Mouse (Mus musculus) right cerebral cortex, postnatal 10 days (tissue): ENCODE measurements around the gene Dync1i2.
A peak's percentile ranks its signal among the peaks of the same experiment; 100 is the strongest.

Source experiments
- DNase-seq, 2 experiments: peaks; one replicate each; pipeline ENCODE4 v3.0.0; 2021; ENCODE audit warnings: low spot score in 2 of 2

The Dync1i2 gene

DNA sequence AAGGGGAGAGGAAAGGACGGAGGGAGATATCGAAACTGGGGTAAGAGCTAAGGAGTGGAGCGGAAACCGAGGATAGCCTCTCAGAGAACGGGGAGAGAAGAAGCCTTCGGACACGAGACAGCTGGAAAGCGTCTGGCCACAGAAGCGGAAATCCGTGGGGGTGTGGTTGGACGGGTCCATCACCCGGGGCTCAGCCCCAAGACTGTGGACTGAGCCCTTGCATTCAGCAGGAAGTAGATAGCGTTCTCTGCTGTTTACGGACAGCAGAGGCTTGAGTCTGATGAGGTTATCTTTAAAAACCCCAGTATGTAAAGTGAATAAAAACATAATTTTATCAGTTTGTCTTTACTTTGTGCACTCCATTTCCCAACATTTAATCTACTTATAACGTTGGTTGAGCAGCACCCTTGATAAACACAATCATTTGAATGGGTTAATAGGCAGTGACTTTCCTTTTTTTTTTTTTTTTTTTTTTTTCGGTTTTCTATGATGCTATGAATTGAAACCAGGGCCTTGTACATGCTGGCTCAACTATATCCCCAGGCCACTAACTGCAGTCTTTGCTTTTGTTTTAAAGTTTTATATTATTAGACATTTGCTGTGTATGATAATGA lies 7.6 kb upstream of the Dync1i2 start:
- no peak for DNase-seq

DNA sequence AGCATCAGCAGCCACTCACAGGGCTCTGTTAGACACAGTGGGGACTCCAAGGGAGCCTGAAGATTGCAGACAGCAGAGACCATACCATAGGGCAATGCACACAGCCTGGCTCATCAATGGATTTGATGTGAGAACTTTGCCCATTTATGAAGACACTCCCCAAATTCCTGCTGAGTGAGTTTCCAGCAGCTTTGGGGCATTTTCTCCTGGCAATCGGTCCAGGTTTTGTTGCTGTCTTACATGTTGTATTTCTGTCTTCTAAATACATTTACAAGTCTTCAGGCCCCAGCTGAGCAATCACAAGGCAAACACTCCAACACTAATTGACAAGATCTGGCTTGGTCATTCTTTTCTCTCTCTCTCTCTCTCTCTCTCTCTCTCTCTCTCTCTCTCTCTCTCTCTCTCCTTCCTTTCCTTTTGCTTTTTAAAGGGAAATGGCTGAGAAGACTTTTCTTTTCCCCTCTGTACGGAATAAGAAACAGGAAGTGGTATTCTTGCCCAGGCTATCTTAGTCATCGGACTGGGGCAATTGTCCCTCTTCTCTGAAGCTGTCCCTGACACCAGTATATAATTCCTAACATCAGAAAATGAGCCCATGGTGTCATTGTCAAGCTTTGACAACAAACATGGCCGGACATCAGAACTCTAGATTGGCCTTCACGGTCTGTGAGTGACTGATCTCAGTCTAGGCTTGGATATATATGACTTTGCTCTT lies 2.3 kb upstream of the Dync1i2 start:
- DNase-seq: no peak

DNA sequence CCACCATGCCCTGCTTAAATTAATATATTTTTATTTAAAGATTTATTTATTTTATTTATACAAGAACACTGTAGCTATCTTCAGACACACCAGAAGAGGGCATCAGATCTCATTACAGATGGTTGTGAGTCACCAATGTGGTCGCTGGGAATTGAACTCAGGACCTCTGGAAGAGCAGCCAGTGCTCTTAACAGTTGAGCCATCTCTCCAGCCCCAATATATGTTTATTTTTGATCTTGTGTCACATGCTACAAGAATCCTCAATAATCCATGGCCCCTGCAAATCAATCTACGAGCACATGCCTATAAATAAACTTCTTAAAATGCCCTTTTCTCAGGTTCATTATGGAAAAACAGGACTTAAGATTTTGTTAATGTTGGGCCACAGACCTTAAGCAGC lies 410 bp upstream of the Dync1i2 start:
- no peak for DNase-seq

DNA sequence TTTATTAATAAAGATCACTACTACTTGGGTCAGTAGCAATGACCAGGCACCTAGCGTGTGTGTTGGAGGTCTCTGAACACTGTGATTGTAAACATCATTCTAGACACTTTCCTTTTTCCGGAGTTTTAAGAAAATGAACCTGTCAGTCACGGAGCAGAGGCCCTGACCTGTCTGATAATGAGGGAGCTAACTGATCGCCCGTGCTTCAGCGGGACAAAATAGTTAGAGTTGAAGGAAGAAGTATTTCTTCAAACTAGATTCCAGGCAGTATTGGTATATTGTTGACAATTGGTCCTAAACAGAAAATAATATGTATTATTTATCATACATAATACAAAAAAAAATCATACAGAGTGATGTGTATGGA lies 837 bp downstream of the Dync1i2 start:
- DNase-seq: no peak

DNA sequence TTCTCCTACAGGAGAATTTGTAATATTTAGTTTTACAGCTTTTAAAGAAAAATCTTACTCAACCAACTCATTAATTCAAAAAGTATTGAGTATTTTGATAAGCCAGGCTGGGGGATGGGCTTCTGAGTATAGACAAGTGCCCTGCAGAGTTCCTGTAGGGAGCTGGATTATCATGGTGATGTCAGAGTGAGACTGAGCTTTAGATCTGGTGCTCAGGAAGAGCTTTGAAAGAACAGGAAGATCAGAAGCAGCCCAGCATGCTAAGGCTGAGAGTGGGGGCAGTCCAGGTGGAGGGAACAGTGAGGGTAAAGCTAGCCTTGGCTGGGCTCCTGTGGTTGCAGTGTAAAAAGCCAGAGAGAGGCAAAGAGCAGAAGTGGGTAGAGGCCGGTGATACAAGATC lies 9.5 kb downstream of the Dync1i2 start:
- no peak for DNase-seq

DNA sequence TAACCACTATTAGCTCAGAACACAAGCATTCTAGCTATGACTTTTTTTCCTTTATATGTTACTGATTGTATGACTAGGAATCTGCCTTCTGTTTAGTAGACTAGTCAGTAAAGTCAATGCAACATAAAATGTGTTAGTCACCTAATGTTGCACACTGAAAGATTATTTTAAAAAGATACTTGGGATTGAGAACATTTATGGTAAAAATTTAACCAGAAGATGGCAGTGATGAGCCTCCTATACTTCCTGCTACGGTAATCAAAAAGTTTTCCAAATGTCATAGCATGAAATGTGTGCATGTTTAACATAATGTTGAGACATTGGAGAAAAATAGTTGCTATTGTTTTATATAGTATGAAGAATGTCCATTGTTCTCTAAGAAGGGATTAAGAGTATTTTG lies 15.9 kb downstream of the Dync1i2 start:
- no peak for DNase-seq

DNA sequence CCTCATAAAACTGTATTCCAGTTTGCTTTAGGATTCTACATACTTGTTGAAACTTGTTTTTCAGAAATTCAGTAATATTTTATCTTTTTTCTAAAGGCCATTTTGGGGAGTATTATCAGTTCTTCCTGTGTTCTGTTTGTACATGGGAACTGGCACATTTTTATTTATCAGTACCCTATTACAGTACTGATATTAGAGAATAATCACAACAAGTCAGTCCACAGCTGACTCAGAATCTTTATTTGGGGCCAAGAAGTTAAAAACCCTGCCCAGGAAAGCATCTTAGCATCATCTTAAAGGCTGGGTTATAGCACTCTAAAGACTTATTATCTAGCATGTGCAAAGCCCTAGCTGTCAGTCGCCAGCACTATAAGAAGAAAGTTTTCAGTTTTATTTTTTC lies 18.1 kb downstream of the Dync1i2 start:
- DNase-seq: no peak

DNA sequence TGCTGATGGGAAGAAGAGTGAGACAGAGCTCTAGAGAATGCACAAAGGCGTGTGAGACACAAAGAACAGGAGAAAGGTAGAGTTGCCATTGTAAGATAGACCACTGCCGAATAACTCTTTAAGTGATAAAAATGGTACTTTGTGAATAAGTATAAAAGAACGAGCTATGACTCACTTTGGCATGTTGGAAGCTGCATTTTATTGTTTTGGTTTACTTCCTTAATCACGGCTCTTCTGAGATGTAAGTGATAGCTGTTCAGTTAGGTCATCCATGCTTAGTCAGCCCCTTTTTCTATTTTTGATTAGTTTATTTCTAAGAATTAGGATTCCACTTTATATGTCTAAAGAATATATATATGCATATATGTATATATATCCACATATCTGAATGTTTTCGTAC lies 20.4 kb downstream of the Dync1i2 start:
- DNase-seq: no peak

DNA sequence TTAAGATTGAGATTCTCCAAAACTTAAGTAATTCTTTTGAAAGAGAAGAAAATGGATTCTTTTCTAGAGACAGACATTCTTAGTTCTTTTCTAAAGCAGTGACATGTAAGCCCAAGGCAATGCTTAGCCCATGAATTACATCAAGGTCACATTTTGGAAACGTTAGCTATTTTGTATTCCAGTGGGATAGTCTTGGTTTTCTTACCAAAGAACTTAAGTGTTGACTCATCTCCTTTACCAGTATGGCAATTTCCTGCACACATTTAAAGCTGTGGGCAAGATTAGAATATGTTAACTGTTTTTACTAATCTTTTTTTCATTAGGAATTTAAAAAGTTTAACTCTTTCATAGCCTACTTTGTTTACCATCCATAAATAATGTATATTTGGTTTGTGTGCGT lies 21.5 kb downstream of the Dync1i2 start:
- no peak for DNase-seq

DNA sequence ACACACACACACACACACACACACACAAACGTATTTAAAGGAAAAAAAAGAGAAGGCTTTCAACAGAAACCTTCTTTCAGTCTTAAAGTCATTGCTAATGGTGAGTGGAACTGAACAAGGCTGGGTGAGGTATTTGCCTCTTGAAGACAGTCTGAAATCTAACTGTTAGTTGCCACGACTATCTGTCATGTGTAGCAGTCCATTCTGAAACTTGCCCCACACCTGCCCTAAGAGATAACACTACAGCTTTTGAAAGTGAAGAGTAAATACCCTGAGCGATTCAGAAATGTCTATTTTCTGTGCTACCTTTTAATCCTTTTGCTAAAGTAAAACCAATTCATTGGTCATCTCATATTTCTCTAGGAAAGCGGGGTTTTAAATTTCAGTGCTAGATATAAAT lies 23.9 kb downstream of the Dync1i2 start:
- no peak for DNase-seq

DNA sequence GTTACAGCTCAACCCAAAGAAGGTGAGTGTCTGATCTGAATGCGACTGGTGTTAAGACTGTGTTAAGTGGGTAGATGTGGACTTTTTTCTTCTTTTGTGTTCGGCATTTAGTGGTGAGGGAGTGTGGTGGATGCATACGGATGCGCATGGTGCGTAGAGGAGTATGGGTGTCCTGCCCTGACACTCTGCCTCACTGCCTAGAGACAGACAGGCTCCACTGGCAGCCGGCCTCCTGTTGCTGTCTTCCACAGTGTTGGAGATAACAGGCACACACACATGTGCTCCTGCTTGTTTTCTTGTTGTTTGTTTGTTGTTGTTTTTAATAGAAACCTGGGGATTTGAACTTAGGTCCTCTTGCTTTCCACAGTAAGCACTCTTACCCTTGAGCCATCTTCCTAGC lies 24.5 kb downstream of the Dync1i2 start:
- DNase-seq: no peak

DNA sequence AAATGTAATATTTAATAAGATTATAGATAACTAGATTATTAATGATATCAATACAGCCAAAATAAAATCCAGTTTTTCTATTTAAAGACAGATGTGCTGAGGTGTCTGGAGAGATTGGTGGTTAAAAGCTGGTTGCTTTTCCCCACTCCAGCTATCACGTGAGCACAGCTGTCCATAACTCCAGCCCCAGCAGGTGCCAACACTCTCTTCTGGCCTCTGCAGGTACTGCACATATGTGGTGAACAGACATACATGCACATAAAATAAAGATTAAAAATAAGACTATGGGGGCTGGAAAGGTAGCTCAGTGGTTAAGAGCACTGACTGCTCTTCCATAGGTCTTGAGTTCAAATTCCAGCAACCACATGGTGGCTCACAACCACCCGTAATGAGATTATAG lies 30.0 kb downstream of the Dync1i2 start:
- no peak for DNase-seq

DNA sequence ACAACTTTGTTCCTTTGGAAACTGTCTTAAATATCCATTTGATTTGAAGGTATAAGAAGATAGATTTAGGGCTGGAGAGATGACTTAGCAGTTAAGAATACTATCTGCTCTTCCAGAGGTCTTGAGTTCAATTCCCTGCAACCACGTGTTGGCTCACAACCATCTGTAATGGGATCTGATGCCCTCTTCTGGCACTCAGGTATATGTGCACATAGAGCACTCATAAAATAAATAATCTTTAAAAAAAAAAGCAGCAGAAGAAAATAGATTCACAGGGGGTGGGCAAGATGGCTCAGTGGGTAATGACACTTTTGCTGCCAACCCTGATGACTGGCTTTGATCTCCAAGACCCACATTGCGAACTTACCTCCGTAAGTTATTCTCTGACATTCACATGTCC lies 30.7 kb downstream of the Dync1i2 start:
- no peak for DNase-seq

DNA sequence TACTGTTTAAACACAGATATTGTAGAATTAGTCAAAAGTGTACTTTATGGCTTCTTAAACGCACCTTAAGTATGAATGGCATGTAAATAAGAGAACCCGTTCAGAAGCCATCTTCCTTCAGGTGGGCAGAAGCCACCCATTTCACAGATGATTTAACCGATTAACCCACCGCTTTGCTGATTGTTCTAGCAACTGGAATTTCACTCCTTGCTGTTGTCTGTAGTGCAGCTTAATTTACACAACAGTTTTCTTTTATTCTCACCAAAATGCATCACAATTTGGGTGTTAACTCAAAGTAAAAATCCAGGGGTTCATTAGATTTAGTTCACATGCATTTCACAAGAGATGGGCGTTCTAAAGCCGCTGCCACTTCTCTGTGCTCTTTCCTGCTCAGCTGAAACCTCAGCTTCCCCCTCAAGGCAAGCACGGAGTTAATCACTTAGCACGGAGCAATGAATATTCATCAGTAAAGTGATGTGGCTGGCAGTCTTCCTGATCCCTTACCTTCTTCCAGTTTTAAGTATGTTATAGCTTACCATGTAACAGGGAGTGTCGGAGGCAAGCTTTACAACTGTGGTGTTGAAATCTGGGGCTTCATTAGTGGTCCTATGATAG lies 31.7 kb downstream of the Dync1i2 start:
- DNase-seq: no peak

DNA sequence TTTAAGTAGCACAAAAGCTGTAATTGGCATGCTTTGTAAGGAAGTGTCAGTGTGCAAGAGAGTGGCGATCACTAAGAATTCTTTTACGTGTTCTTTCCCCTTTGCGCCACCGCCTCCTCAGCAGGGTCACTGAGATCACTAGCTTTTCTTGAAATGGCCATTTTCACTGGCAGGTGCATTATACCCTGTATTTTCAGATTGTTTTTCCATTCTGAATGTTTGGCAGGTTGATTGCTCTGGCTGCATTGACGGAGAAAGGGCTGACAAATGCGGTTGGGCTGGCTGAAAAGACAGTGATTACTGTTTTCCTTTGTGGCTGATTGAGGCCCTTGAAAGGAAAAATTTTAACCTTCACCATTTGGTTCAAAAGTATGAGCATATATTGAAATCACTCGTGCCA lies 33.3 kb downstream of the Dync1i2 start:
- no peak for DNase-seq

DNA sequence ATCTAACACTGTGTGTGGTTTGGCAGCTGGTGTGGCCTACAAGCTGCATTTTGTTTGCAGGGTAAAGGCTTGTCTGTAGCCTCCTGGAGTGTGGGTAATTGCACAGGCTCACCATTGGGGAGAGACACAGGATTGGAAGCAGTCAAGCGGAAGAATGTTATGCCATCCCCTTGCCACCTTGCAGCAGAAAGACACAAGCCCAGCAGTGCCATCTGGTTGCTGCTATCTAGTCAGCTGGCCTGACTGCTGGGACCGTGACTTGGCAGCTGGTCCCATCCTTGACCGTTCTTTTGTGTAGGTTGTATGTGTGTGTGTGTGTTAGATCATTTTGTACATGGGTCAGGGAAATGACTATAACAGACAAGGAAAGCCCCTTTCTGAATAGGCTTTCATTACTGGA lies 33.9 kb downstream of the Dync1i2 start:
- DNase-seq: peak; percentile 63 to 78

DNA sequence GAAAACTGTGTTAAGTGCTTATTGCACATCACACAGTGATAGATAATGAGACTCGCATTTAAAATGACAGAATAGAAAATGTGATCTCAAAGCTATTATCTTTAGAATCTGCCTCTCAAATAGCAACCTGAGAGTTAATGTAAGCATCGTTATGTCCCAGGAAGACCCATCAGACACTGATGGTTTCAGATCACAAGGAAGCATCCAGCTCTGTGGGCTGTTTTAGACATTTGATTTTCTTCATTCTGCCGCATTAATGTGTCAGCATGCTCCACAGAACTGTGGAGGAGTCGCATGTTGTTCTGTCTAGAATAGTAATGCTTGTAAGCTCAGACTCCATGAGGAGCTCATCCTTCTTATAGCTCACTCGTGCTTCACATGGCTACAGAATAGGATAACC lies 34.6 kb downstream of the Dync1i2 start:
- no peak for DNase-seq

DNA sequence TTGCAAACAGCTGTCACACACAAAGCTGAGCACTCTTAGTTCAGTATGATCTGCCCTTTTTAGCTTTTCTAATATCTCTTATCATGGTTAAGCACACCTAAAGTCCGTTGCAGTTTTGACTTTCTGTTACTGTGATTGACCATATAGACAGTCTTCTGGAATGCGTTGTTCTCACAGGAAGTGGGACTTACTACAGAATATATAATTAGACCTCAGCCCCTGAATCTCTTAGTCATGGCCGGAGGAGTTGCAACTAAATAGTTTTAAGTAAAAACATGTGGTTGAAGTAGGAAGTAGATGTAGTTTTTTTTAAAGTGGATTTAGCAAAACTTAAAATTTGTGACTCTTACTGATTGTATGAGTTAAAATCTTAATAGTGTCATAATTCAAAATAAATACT lies 36.6 kb downstream of the Dync1i2 start:
- DNase-seq: no peak

DNA sequence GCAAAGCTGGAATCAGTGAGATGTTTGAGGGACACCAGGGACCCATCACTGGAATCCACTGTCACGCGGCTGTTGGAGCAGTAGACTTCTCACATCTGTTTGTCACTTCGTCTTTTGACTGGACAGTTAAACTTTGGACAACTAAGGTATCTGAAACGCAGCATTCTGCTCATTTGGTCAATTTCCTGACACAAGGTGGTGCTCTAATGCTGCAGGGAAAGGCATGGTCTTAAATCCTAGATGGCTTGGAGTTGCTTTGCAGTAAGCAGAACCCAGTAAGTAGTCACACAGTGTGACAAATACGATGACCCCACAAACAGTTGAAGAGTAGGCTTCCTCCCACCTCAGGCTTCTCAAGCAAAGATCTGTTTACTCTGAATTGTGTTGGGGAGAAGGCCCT lies 39.3 kb downstream of the Dync1i2 start:
- DNase-seq: no peak

DNA sequence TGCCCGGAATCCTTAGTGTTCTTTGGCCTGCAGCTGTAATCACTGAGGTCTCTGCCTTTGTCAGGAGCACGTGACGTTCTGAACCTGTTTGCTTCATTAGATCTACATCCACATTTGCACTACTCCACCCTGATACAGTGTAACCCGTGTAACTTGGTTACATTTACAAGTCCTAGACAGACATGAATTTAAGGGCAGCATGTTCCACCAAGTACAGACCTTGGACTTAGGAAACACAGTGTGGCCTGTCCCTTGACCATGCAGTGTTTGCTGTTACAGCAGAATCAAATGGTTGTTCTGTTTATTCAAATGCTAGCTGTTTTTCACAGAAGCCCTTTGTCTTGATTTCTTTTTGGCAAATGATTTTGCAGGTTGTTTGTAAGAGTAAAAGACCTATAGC lies 43.3 kb downstream of the Dync1i2 start:
- no peak for DNase-seq

DNA sequence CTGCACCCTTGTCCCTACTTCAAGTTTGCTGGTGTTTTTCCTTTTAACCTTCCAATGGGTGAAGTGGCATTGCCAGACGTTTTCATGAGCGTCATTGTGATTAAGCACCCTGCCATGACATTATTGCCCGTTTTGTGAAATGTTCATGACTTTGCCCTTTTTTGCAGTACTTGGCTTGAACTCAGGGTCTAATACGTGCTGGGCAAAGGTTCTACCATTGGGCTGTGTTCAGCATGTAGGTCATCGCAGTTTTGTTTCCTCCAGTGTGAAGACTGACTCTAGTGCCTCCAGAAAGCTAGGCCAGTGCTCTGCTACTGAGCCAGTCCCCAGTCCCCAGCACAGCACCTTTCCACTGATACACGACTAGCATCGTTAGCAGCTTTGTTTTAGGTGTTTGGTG lies 45.1 kb downstream of the Dync1i2 start:
- DNase-seq: no peak

DNA sequence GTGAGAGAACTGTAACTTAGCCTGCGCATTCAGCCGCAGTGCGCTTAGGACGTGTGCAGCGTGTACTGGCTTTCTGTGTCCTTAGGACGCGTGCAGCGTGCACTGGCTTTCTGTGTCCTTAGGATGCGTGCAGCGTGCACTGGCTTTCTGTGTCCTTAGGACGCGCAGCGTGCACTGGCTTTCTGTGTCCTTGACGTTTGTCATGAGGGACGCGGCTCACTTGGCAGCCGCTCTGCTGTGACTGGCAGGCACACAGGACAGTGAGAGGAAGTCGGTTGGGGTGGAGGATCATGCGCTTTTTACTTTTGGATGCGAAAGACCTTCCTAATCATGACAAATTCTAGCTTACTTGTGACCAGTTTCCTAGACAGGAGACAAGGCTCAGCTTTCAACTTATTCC lies 53.1 kb downstream of the Dync1i2 start:
- no peak for DNase-seq

DNA sequence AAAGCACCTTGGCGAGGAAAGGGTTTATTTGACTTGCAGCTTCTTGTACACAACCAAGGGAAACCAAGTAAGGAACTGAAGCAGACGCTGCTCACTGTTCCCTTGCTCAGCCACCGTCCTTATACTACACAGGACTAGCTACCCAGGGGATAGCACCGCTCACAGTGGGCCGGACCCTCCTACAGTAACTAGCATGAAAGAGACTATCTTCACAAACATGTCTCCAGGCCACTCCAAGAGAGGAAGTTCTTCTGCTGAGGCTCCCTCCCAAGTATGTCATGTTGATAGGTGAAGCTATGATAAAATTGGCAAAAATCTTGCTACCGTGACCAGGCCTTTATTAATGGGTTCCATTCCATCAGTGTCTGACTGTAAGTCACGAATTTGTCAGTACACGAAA lies 57.2 kb downstream of the Dync1i2 start:
- DNase-seq: no peak

DNA sequence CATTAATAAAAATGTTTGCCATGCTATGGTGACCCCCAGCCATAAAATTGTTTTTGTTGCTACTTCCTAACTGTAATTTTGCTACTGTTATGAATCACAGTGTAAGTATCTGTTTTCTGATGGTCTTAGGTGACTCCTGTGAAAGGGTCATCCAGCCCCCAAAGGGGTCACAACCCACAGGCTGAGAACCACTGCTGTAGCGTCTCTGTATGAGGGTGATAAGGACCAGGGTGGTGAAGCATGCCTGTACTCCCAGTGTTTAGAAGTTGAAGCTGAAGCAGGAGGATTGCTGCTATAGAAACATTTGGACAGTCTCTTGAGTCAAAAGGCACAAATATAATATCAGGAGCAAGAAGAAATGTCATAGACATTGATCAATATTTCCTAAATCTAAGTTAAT lies 57.8 kb downstream of the Dync1i2 start:
- no peak for DNase-seq
